Mouse (Mus musculus) lung, embryonic 15.5 days (tissue): ENCODE data around the gene Foxf2. TPM values are rescaled to one million over a fixed set of nuclear protein-coding genes. Genes with fewer than 3 reads are reported as not detected.

ENCODE experiments used
- ATAC-seq: fragments of 200-750 bp; cut with Nextera tagmentation; 2 replicates; pipeline ENCODE4 v1.8.0; 2017; ENCODE audit warnings: moderate number of reproducible peaks, borderline replicate concordance; ENCODE audit not compliant: low FRiP score, low TSS enrichment; ENCODE audit errors: extremely low read depth
- H3K27ac ChIP-seq: fragments of 300-500 bp; sonication (generic); 2 replicates; pipeline ENCODE4 v1.5.1; 2015; ENCODE audit warnings: moderate library complexity, mild to moderate bottlenecking, inconsistent platforms
- H3K27me3 ChIP-seq: fragments of 300-500 bp; sonication (generic); 2 replicates; pipeline ENCODE4 v1.6.1; 2015; ENCODE audit warnings: inconsistent platforms
- H3K36me3 ChIP-seq: fragments of 300-500 bp; sonication (generic); 2 replicates; pipeline ENCODE4 v1.6.1; 2015; ENCODE audit warnings: inconsistent platforms
- H3K4me1 ChIP-seq: fragments of 300-500 bp; sonication (generic); 2 replicates; pipeline ENCODE4 v1.6.1; 2015; ENCODE audit warnings: inconsistent platforms
- H3K4me2 ChIP-seq: fragments of 300-500 bp; sonication (generic); 2 replicates; pipeline ENCODE4 v1.6.1; 2015; ENCODE audit warnings: inconsistent platforms, mild to moderate bottlenecking, moderate library complexity
- H3K4me3 ChIP-seq: fragments of 300-500 bp; sonication (generic); 2 replicates; pipeline ENCODE4 v1.5.1; 2015; ENCODE audit warnings: mild to moderate bottlenecking, inconsistent platforms
- H3K9ac ChIP-seq: fragments of 300-500 bp; sonication (generic); 2 replicates; pipeline ENCODE4 v1.6.1; 2015; ENCODE audit warnings: inconsistent platforms
- H3K9me3 ChIP-seq: fragments of 300-500 bp; sonication (generic); 2 replicates; pipeline ENCODE4 v1.6.1; 2016; ENCODE audit warnings: inconsistent platforms
- WGBS: fragments of 180-500 bp; shearing (Covaris S2); methylation state at CpG from one replicate; pipeline ENCODE4 v1.1.7; 2015; 5-methylcytosine and 5-hydroxymethylcytosine counted together
- polyA plus RNA-seq: library from polyadenylated mRNA; unstranded; fragments of >200 nt; fragmentation: Nextera tagmentation; extraction: Ambion mirVana; gene quantifications from 2 replicates; pipeline ENCODE4 v1.2.1, GENCODE M21; 2015

The Foxf2 gene
- polyA plus RNA-seq: 29.5 and 30.4 TPM in 2 replicates

- peak; percentile 87 for ATAC-seq
- peak within 1 kb of the TSS; percentile 93 for H3K27ac ChIP-seq
- peaks cover 98% of the 10 kb centered on the region for H3K27me3 ChIP-seq
Observed at GRCm38 (mm10) chr13:31625333-31626101, at the start of gene Foxf2. Gene Foxf2, plus strand, starts transcription at chr13:31625816.

GRCm38 (mm10) chr13:31576696-31577095 is 48.9 kb upstream of the Foxf2 start:
- H3K27me3 ChIP-seq: 0 out of 2 replicates have a peak, but pooled peaks cover 4% of the 10 kb centered on the region
- H3K9me3 ChIP-seq: no peaks in the 10 kb centered on the region
- 76% methylated on average over 4 of the region's 4 CpGs for WGBS

More at GRCm38 (mm10) chr13:31625333-31626101, at the start of gene Foxf2:
- Histone ChIP-seq H3K4me1 (peaks cover 20% of the 10 kb centered on the region), H3K36me3 (no peaks in the 10 kb centered on the region), H3K4me3 (peak within 1 kb of the TSS; percentile 54), H3K9ac (peak within 1 kb of the TSS; percentile 73), H3K9me3 (no peaks in the 10 kb centered on the region), H3K4me2 (peak within 1 kb of the TSS; percentile 77)
- under 1% methylated on average over 64 of the region's 74 CpGs for WGBS

GRCm38 (mm10) chr13:31577576-31577975 is 48.0 kb upstream of the Foxf2 start:
- Histone ChIP-seq H3K4me2 (no peak overlapping the region), H3K27ac (no peak overlapping the region), H3K36me3 (no peaks in the 10 kb centered on the region), H3K4me3 (no peak overlapping the region), H3K9ac (no peak overlapping the region), H3K4me1 (peaks cover 12% of the 10 kb centered on the region), H3K27me3 (0 out of 2 replicates have a peak, but pooled peaks cover 4% of the 10 kb centered on the region), H3K9me3 (no peaks in the 10 kb centered on the region)
- ATAC-seq: peak; percentile 55; the same call in 1 of the 2 replicates
- WGBS: 22% methylated on average over 6 of the region's 6 CpGs

More at GRCm38 (mm10) chr13:31576696-31577095, 48.9 kb upstream of the Foxf2 start:
- Histone ChIP-seq H3K4me3 (no peak overlapping the region), H3K4me1 (peaks cover 12% of the 10 kb centered on the region), H3K27ac (no peak overlapping the region), H3K9ac (no peak overlapping the region), H3K4me2 (no peak overlapping the region), H3K36me3 (no peaks in the 10 kb centered on the region)
- no peak for ATAC-seq

DNA sequence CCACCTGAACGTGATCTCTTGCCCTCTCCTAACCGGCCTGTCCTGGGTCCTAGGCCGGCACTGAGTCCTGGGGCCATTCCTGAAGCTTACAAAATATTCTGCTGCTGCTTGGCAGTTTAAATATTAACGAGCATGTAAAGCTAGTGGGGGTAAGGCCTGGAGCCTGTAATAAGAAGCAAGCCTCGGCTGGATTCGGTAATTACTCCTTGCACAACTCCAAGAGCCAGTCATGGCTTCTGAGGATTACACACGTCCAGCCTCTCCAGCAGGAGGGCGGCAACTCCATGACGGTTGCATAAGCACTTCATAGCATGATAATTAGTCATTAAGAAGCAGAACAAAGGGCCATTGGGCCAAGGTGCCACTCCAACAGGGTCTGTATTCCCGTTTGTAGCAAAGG is 47.2 kb upstream of the Foxf2 start:
- Histone ChIP-seq H3K4me2 (no peak overlapping the region), H3K36me3 (no peaks in the 10 kb centered on the region), H3K9ac (no peak overlapping the region), H3K27ac (no peak overlapping the region), H3K27me3 (0 out of 2 replicates have a peak, but pooled peaks cover 4% of the 10 kb centered on the region), H3K9me3 (no peaks in the 10 kb centered on the region), H3K4me3 (no peak overlapping the region), H3K4me1 (peaks cover 12% of the 10 kb centered on the region)
- WGBS: 55% methylated on average over 10 of the region's 10 CpGs
- no peak for ATAC-seq

- H3K4me1 ChIP-seq: peaks cover 12% of the 10 kb centered on the region
- H3K36me3 ChIP-seq: no peaks in the 10 kb centered on the region
- H3K27ac ChIP-seq: no peak overlapping the region
- ATAC-seq: no peak
- WGBS: 56% methylated on average over 9 of the region's 9 CpGs
- H3K4me2 ChIP-seq: 0 out of 2 replicates have a peak overlapping the region, but pooled peaks have one; percentile 18
- H3K27me3 ChIP-seq: 0 out of 2 replicates have a peak, but pooled peaks cover 4% of the 10 kb centered on the region
- no peak overlapping the region for H3K4me3 ChIP-seq
- no peak overlapping the region for H3K9ac ChIP-seq
- H3K9me3 ChIP-seq: no peaks in the 10 kb centered on the region
Observed at GRCm38 (mm10) chr13:31579866-31580265, 45.8 kb upstream of the Foxf2 start.

GRCm38 (mm10) chr13:31587341-31587740 is 38.3 kb upstream of the Foxf2 start:
- H3K27ac ChIP-seq: no peak overlapping the region
- no peaks in the 10 kb centered on the region for H3K9me3 ChIP-seq
- no peaks in the 10 kb centered on the region for H3K27me3 ChIP-seq
- no peak overlapping the region for H3K4me3 ChIP-seq
- H3K9ac ChIP-seq: no peak overlapping the region
- H3K4me1 ChIP-seq: no peaks in the 10 kb centered on the region
- ATAC-seq: peak; percentile 27; the same call in 1 of the 2 replicates
- H3K4me2 ChIP-seq: no peak overlapping the region
- H3K36me3 ChIP-seq: no peaks in the 10 kb centered on the region
- WGBS: 37% methylated on average over 5 of the region's 5 CpGs

- Histone ChIP-seq H3K27me3 (no peaks in the 10 kb centered on the region), H3K36me3 (no peaks in the 10 kb centered on the region), H3K27ac (no peak overlapping the region), H3K9ac (no peak overlapping the region), H3K4me3 (no peak overlapping the region), H3K4me1 (0 out of 2 replicates have a peak, but pooled peaks cover 6% of the 10 kb centered on the region), H3K9me3 (no peaks in the 10 kb centered on the region), H3K4me2 (no peak overlapping the region)
- 68% methylated on average over 5 of the region's 5 CpGs for WGBS
- ATAC-seq: 0 out of 2 replicates have a peak, but pooled peaks have one; percentile 35
Observed at GRCm38 (mm10) chr13:31599576-31599975, 26.0 kb upstream of the Foxf2 start.

DNA sequence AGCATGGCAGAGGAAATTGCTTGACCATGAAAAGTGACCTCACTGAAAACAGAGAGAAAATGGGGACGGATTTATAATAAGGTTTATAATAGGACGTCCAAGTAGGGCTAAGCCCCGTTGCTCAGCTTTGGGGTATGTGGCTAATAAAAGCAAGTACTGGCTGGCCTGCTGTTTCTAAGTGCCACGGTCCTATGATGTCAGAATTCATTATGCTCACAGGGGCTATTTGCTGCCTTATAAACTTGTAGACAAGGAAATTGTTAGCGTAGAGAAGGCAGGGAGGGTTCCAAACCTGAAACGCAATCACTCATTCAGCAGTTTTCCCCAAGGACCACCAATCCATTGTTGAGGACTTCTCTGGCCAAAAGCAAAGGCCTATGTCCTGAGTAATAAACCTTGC is 21.7 kb upstream of the Foxf2 start:
- no peak overlapping the region for H3K9ac ChIP-seq
- H3K4me3 ChIP-seq: no peak overlapping the region
- no peaks in the 10 kb centered on the region for H3K9me3 ChIP-seq
- no peaks in the 10 kb centered on the region for H3K36me3 ChIP-seq
- no peak overlapping the region for H3K27ac ChIP-seq
- H3K4me1 ChIP-seq: 0 out of 2 replicates have a peak, but pooled peaks cover 6% of the 10 kb centered on the region
- 86% methylated on average over 6 of the region's 6 CpGs for WGBS
- ATAC-seq: no peak
- H3K4me2 ChIP-seq: no peak overlapping the region
- H3K27me3 ChIP-seq: no peaks in the 10 kb centered on the region

- Histone ChIP-seq H3K9ac (no peak overlapping the region), H3K4me2 (peak overlapping the region; percentile 7; the same call in 1 of the 2 replicates), H3K4me1 (peaks cover 30% of the 10 kb centered on the region), H3K27me3 (peaks cover 84% of the 10 kb centered on the region), H3K27ac (no peak overlapping the region), H3K36me3 (no peaks in the 10 kb centered on the region), H3K9me3 (no peaks in the 10 kb centered on the region), H3K4me3 (no peak overlapping the region)
- ATAC-seq: no peak
- 14% methylated on average over 38 of the region's 38 CpGs for WGBS
Observed at GRCm38 (mm10) chr13:31614724-31615465, 10.7 kb upstream of the Foxf2 start.

GRCm38 (mm10) chr13:31615561-31616165 is 10.0 kb upstream of the Foxf2 start:
- Histone ChIP-seq H3K4me2 (no peak overlapping the region), H3K4me3 (no peak overlapping the region)

DNA sequence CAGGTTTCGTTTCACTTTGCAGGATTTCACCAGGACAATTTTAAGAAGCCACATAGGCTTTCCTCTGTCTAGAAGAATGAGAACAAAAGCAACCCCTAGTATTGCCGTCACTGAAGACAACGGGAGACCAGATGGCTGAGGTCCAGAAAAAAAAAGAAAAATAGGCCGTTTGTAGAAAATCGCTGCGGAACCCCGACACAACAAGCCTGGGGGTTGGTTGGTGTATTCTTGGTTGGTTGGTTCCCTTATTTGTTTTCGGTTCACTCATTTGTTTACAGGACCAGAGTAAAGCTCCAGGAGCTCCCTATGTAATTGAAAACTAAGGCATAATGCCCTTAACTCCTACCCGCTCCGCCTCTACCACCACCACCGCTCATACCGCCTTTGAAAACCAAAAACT is 7.6 kb upstream of the Foxf2 start:
- Histone ChIP-seq H3K36me3 (no peaks in the 10 kb centered on the region), H3K9ac (peak overlapping the region; percentile 13), H3K4me3 (peak overlapping the region; percentile 41), H3K4me2 (peak overlapping the region; percentile 81), H3K27me3 (peaks cover 97% of the 10 kb centered on the region), H3K4me1 (peaks cover 40% of the 10 kb centered on the region), H3K27ac (0 out of 2 replicates have a peak overlapping the region, but pooled peaks have one; percentile 77), H3K9me3 (no peaks in the 10 kb centered on the region)
- WGBS: under 1% methylated on average over 12 of the region's 12 CpGs
- no peak for ATAC-seq

More at GRCm38 (mm10) chr13:31615561-31616165, 10.0 kb upstream of the Foxf2 start:
- ATAC-seq: no peak
- 11% methylated on average over 17 of the region's 17 CpGs for WGBS
- peaks cover 38% of the 10 kb centered on the region for H3K4me1 ChIP-seq
- no peaks in the 10 kb centered on the region for H3K36me3 ChIP-seq
- peaks cover 91% of the 10 kb centered on the region for H3K27me3 ChIP-seq
- H3K27ac ChIP-seq: no peak overlapping the region
- H3K9me3 ChIP-seq: no peaks in the 10 kb centered on the region
- H3K9ac ChIP-seq: no peak overlapping the region
